Comparison of ENCODE assay signal across 28 mouse cellular contexts in the genomic region with DNA sequence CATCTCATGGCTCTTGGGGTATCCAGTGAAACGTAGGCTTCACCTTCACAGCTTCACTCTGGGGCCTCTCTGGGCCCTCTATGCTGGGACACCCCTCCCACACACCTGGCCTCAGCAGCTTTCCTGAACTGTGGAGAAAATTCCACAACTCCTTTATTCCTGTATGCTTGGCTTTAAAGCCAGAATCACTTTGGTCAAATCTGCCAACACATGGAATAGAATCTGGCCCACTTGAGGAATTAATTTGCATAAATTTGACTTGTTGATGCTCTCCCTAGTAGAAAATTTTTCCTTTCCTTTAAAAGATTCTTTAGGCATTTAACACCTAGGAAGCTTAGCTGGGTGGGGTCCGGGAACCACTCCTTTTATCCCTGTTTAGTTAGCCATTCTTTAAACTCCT.
"Had no signal": no experiment of that assay in that cellular context is flagged by ENCODE, and none has a peak within 500 bp of the region (broad histone marks: within the 10 kb centered on the region; RNA-seq: fewer than 3 reads in every experiment).

No protein-coding gene starts in this region.

- DNase-seq: gastrocnemius, postnatal 14 days; gastrocnemius, postnatal 36 days; heart, adult 11 months; heart, adult 2 months; heart, postnatal 14 days; heart, postnatal 36 days; kidney, adult 11 months; kidney, adult 2 months; kidney, adult 9 months; kidney, postnatal 10 days; kidney, postnatal 25 days; kidney, postnatal 4 days; liver; liver, embryonic 13.5 days; liver, postnatal 0 days had no signal

- H3K4me2 ChIP-seq: heart, embryonic 11.5 days; heart, embryonic 13.5 days; heart, embryonic 15.5 days; hindbrain, embryonic 13.5 days; hindbrain, embryonic 15.5 days; limb, embryonic 12.5 days; liver, embryonic 11.5 days; liver, embryonic 13.5 days; liver, embryonic 15.5 days had no signal

- H3K4me1 ChIP-seq: heart, embryonic 13.5 days; heart, embryonic 15.5 days; hindbrain, embryonic 13.5 days; hindbrain, embryonic 15.5 days; limb, embryonic 10.5 days; limb, embryonic 12.5 days; liver, embryonic 13.5 days; liver, embryonic 15.5 days had no signal

- H3K4me3 ChIP-seq: heart, adult 2 months; heart, embryonic 13.5 days; heart, embryonic 15.5 days; hindbrain, embryonic 13.5 days; hindbrain, embryonic 15.5 days; layer of hippocampus, adult 2 months; left cerebral cortex, adult 2 months; limb, embryonic 10.5 days; limb, embryonic 12.5 days; liver, embryonic 13.5 days; liver, embryonic 15.5 days had no signal

- H3K9ac ChIP-seq: heart, embryonic 13.5 days; heart, embryonic 15.5 days; hindbrain, embryonic 13.5 days; hindbrain, embryonic 15.5 days; limb, embryonic 12.5 days; liver, embryonic 13.5 days; liver, embryonic 15.5 days; liver, postnatal 0 days had no signal

- H3K27ac ChIP-seq: heart, adult 2 months; heart, embryonic 13.5 days; heart, embryonic 15.5 days; hindbrain, embryonic 13.5 days; hindbrain, embryonic 15.5 days; hindbrain, postnatal 0 days; layer of hippocampus, adult 2 months; left cerebral cortex, adult 2 months; limb, embryonic 10.5 days; limb, embryonic 12.5 days; liver, embryonic 13.5 days; liver, embryonic 15.5 days had no signal

- H3K9me3 ChIP-seq: liver, embryonic 13.5 days; liver, embryonic 15.5 days had no signal

- ATAC-seq: hindbrain, postnatal 0 days; intestine, embryonic 16.5 days; liver, postnatal 0 days had no signal

- H3K27me3 ChIP-seq: heart, embryonic 13.5 days; heart, embryonic 15.5 days; hindbrain, embryonic 13.5 days; hindbrain, embryonic 15.5 days; limb, embryonic 12.5 days; liver, embryonic 13.5 days; liver, embryonic 15.5 days had no signal
